Mouse (Mus musculus) left cerebral cortex, postnatal 4 days (tissue): ENCODE results near the gene Dnah7c. TPM values are rescaled to one million over a fixed set of nuclear protein-coding genes. Genes with fewer than 3 reads are reported as not detected.
"Not testable (repeated sequence)": the region's sequence is repeated elsewhere in the genome, so short reads cannot be mapped to it uniquely, and the experiment has no call there.

ENCODE experiments used
- DNase-seq: peaks from one replicate; pipeline ENCODE4 v3.0.0-alpha.2; 2022
- intact Hi-C: fragments of 180-260 bp; cut with DNase I; formaldehyde crosslinking; loops from one replicate; pipeline ENCODE4 v1.15.1; 2025
- total RNA-seq, 2 experiments: library from RNA; stranded (reverse); gene quantifications; 2 replicates each; pipeline ENCODE4 v1.2.3; 2021

Dnah7c gene
- total RNA-seq, 2 experiments from 2014 or later, result 0.40 to 2.1 TPM

DNA sequence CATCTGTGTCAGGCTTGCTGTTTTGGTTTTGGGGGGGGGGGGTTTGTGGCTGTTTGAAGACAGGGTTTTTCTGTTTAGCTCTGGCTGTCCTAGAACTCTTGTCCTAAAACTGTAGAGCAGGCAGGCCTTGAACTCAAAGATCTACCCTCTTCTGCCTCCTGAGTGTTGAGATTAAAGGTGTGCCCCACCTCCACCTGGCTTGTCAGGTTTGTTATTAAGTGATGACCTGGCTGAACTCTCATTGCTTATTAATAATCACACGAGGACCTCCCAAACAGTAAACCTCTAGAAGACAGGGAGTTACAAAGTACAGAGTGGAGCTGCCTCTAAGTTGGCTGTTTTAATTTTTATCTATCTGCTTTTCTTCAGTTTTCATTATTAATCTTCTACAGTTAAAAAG lies 299.9 kb downstream of the Dnah7c start:
- DNase-seq, result no peak
- intact Hi-C loops, result no loop called here

DNA sequence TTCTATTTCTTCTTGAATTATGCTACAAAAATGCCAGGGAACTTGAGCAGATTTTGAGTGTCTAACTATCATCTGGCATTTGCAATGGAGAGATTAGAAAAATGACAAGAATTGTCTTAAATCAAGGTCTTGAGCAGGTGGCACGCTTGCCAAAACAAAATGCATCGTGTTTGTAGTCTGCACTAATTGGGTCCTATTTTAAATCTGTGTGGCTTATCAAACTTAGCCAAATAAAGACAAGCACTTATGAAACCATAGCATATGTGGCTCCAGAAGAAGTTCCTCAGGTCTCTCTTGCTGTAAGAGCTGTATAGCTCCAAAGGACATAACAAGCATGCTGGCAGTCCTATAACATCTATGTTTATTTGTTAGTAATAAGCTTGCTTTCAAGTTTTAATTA lies 300.3 kb downstream of the Dnah7c start:
- intact Hi-C loops, DNase-seq: not testable (repeated sequence)

DNA sequence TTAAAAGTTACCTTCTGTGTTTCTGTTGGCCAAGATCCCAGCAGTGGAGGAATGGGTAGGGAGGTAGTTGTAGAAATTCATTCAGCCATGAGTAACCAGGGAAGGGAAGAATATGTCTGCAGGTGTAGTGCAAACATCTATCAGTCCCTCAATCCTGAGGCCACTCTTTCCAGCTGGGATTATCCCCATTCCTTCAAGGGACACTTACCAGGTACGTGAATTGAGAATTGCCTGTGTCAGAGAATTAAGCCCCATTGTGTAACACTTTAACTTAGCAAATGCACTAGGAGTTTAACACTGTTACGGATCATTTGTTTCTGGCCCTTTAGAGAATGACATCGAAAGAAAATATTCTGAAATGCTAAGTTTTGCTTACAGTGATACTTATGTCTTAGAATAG lies 304.3 kb downstream of the Dnah7c start:
- DNase-seq, intact Hi-C loops: not testable (repeated sequence)

DNA sequence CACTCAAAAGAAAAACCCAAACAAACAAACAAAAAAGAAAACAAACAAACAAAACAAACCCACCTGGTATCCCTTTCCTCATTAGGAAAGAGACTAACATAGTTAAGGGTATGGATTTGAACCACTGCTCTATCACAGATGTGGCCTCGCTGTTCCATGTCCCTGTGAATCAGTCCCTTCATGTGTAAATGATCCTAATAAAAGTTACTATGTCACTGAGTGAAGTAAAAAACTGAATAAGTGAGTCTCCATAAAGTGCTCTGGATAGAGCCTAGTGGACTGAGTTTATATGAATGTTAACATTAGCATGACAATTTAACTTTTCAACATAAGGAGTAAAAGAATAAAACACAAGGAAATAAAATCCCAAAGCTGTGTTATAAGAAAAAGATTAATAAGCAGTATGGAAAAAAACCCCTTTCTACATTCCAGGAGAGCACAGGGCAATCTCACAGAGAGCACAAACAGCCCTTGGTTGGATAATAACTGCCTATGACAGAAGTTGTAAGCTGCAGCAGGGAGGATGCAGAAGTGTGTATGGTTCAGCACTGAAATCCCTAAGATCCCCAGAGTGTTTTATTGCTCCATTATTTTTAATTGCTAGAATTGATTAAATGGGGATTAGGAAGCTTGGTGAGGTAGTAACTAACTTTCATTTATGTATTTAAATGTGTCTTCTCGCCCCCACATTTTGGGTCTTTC lies 308.2 kb downstream of the Dnah7c start:
- intact Hi-C loops, DNase-seq: not testable (repeated sequence)

DNA sequence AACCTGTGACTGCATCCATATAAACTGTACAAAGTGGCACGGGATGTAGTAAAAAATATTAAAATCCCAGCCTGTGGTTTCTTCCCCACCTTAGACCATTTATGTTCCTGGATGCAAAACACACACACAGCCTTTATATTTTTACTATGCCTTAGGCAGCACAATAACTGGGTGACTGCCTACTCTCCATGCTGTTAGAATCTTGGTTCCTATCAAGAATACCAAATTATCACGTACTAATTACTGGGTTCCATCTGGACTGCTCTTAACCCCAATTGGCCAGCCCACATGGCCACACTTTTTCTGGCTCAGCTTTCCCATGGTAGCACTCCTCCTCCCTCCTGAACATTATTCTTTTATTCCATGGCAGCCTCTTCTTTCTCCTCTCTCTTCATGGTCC lies 309.1 kb downstream of the Dnah7c start:
- DNase-seq, result not testable (repeated sequence)

DNA sequence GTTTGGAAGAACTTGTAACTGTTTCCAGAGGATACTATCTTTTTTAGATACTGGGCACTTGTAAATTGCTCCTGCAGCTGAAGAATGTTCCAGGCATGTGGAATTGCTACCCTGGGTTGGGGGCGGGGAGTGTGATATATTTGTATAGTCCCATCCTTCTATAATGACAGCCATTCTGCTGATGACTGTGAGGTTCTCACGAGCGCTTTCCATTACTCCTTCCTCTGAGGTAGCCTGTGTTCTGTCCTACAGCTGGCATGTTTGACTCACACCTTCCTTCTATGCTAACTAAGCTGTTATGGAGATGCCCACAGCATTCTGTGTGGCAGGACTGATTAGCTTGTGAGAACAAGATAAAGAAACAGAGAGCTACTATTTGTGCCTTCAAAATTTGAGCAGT lies 339.2 kb downstream of the Dnah7c start:
- intact Hi-C loops, DNase-seq: not testable (repeated sequence)

More for the DNA sequence above, 309.1 kb downstream of the Dnah7c start:
- intact Hi-C loops, result not testable (repeated sequence)

DNA sequence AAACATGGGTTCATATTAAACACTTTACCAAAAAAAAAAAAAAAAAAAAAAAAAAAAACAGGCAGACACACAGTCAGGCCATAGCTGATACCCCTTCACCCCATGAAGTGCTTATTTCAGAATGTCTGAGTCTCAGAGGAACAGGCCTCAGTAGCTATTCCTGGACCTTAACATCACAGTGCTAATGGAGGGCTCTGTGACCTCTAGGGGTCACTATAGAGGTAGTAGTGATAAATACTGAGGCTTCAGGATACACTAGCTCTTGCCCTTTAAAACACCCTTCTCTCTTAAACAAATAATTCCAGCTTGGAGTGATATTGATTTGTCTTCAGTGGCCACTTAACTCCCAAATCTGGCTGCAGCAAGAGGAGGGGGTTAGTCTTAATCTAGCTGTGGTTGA lies 343.9 kb downstream of the Dnah7c start:
- DNase-seq, intact Hi-C loops: not testable (repeated sequence)

DNA sequence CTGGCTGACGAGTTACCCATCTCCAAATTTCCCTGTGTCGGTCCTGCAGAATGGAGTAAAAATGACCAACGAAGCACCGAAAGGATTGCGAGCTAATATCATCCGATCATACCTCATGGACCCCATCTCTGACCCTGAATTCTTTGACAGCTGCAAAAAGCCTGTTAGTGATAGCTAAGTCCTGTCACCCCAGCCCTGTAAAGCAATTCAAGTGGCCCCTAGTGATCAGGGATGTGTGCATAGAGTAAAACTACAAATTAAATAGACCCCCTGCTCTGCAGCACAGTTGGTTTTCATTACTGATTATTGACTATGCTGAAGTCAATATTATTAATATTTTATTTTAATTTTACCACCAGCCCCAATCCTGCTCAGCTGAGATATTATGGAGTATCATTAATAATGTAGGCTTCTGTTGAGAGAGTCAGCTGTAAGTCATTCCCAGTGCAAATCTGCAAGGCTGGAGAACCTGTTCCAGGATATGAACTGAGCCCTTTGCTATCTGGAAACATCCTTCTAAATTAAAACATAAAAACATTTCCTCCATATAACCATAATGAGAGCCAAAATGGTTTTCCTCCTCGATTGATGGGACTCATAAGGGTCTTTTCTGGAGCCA lies 344.8 kb downstream of the Dnah7c start:
- DNase-seq, intact Hi-C loops: not testable (repeated sequence)

DNA sequence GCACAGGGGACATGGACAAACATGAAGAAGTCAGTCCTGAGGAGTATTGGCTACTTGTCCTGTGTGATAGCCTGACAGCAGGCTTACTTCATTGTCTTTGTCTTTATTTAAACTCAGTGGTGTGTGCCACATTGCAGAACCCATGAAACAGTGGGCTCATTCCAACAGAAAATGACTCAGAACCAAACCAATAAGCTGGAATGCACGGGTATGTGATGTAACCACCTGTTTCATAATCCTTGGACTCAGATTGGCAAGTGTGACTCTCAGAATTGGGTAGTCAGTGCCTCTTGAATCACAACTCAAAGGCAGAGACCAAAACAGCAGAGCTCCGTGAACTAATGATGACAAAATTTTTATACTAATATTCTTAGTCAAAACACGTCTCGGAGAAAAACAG lies 356.8 kb downstream of the Dnah7c start:
- intact Hi-C loops, DNase-seq: not testable (repeated sequence)

DNA sequence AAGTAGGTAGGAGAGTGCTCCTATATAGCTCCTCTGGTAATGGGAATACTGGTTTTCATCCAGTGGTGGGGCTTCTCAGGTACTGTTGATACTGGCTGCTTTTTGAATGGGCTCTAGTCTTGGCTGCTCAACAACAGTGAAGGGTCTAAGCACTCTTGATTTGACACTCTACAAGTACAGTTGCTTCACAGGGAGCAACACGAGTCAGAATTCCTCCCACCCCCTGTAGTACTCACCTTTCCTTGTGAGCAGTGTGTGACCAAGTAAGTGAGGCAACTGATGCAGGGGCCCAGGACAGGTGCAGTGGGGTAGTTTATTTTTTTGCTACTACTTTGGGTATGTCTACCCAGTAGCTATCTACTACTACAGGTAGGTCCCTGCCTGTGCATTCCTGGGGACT lies 379.7 kb downstream of the Dnah7c start:
- intact Hi-C loops, result no loop called here
- DNase-seq, result no peak

DNA sequence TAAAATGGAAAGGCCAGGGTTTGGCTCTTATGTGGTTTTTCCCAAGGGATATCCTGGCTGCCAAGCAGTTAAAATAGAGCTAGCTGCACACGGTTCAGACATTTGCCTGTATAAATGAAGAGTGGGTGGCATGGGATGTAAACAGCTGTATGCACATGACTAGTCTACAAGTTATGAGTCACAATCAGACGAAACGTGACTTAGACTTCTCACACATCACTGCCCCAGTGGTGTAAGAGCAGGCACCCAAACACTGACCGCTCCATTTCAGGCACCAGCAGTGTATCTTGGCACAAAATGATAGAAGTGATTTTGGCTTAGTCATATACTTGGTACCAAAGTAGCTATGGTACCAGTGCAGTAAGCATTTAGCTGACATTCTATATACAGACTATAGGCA lies 383.2 kb downstream of the Dnah7c start:
- intact Hi-C loops, DNase-seq: not testable (repeated sequence)

DNA sequence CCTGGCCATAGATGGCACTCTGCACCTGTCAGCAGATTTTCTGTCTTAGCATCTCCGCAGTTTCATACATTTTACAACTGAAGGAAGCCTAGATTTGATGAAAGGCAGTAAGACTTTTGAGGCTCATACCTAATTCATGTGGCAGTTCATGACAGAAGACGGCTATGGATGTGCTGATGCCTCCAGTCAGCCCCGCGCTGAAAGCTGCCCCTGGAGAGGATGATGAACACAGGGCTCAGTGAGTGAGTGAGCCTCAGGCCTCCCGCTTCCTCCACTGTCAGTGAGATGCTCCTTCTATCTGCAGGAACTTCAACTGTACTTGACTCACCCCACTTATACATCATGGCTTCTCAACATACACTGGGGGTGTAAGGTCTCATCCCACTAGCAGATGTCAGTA lies 392.5 kb downstream of the Dnah7c start:
- intact Hi-C loops, result no loop called here

DNA sequence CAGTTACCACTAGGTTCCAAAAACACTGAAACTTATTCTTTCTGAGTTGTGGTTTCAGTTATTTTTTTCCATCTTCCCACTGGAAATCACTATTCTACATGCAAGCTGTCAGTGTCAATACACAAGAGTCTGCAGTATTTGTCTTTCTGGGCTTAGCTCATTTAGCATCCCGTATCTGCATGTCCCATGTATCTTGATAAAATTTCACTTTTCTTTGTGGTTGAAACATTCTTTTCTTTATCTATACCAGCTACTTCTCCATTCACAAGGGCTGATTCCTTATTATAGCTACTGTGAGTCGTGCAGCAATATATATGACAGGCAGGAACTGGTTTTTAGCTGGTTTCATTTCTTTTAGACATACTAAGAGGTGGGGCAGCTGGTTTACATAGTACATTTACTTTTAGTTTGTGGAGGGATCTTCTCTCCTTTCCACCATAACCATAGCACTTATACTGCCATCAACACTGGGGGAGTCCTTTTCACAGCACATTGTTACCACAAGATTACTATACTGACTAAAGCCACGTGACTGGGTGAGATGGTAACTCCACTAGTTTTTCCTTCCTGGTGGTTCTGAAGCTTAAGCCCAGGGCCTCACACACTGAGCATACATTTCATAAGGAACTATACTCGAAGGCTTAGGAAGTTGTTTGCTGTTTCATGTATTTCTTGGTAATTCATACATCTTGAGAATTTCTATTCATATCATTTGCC lies 397.0 kb downstream of the Dnah7c start:
- DNase-seq, result no peak
- intact Hi-C loops, result no loop called here

More for the DNA sequence above, 392.5 kb downstream of the Dnah7c start:
- no peak for DNase-seq

DNA sequence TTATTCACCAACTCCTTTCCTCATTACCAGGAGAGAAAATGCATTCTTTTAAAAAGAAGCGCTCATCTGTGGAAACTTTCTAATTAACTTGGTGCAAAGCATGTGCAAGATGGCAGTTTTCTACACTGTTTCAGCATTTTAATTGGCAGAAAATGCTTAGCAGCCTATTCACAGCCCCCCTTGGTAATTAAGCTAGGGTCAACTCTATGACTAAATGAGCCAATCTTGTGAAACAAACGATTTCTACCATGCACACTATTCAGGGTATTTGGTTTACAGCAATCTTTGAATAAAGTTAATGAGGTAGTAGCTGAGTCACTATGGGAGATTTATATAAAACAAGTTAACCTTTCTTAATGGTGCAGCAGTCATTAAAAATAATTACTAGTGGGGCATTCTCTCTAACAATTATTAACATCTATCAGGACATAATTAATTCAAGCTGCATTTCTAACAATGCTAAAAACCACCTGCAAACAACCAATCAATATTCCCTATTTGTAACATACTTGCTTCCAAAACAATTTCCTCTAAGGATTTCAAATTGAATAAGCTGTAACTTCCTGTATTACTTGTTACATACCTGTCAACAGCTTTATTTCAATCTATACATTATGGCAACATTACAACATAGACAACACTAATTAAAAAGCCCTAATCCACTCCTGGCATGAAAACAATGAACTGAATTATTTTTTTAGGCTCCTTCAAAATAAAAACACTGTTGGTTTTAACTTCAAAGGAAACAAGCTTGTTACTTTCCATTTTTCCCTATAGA lies 404.9 kb downstream of the Dnah7c start:
- DNase-seq, result no peak
- intact Hi-C loops, result no loop called here

DNA sequence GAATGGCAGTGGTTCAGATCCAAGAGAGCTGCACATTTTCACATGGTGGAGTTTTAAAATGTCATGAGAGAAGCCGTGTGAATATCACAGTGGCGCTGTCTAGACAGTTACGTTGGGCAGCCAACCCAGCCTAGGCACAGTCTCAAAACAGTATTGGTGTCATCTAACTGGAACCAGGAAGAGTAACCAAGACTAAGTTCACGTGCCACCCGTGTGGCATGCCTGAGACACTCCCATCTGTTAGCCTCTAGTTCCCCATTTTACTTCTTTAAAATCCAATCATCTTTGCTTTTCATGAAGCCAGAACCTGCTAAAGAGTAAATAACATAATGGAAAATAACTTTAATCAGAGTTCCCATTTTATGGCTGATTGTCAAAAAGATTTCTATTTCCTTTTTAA lies 406.5 kb downstream of the Dnah7c start:
- intact Hi-C loops, result no loop called here
- DNase-seq, result no peak

DNA sequence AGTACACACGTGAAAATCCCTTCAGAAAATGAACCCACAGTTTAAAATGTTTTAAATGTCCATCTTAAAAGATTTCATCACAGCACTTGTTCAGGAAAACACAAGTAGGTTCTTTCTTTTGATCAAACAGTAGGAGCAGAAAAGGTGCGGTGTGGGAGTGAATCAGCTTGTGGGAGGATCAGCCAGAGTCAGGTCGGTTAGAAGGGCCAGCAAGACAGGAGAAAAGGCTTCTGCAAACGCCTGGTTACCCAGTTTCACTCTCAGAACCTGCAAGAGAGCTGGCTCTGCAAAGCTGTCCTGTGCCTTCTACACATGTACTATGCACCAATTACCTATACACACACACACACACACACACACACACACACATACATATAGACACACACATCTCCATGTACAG lies 418.0 kb downstream of the Dnah7c start:
- no peak for DNase-seq
- intact Hi-C loops, result no loop called here

DNA sequence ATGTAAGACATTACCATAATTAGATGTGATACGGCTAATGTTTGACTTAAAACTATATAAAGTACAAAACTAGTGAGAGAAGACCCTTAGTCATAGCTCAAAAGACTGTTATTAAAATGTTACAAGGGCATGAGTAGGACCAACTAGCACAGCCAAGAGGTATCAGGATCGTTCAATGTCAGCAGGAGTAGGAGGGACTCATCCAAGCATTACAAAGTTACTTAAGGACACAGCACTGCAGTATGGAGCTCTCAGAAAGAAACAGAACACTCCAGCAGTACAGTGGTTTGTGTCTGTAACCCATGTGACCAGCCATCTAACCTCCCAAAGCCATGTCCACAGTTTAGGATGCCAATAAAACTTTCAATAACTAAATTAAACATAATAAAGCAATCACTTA lies 418.9 kb downstream of the Dnah7c start:
- intact Hi-C loops, result no loop called here
- DNase-seq, result no peak

DNA sequence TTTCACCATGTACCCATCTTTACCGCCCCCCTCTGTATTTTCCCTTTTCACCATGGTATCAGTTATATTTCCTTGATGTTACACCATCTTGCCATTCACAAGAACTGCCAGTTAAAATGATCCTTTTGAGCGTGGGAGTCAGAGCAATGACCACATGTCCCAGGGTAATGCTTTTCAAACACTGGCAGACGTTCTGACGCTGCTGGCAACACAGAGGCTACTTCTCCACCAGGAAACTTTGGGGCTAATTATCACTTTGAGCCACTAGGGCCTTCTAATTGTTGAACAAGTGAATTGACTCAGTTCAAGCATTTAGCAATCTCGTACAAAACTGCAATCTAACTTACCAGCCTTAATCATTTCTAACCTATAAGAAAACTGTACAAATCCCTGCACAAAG lies 419.8 kb downstream of the Dnah7c start:
- intact Hi-C loops, result no loop called here
- no peak for DNase-seq

DNA sequence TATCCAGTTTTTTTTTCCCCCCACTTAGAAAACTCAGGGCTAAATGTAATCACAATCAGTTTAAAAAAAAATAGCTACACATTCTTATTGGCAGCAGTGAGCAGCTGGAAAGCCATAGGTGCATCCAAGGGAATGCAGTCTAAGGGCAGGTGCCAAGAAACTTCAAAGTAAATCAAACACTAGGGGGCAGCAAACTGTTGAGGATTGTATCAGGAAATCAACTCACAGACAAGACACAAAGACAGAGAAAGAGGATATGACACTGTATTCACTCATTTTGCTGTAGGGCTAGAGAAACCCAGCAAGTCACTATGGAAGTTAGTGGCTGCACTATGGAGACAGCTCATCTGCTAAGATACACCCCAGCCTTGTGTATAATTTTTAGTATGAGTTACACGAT lies 424.4 kb downstream of the Dnah7c start:
- DNase-seq, result peak; percentile 24
- intact Hi-C loops, result loop anchor here (5.0 to 10.0 kb wide), 2 partner anchors 123 to 415 kb away; no protein-coding TSS in a partner anchor

DNA sequence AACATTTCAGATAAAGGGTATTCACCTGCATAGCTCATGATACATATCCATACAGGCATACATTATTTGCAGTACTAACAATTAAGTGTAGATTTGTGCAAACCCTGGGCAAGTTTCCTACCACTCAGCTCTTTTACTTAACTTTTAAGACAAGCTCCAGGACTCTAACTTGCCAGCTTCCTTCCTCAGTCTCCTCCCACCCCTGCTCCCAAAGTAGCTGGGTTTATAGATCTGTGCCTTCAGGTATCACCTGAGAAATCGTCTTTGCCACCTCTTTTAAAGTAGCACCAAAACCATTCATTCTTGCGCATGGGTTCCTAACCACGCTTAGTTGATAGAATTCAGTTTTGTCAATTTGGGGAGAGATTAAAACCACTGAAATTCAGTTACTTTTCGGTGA lies 426.2 kb downstream of the Dnah7c start:
- intact Hi-C loops, result loop anchor here (5.0 to 10.0 kb wide), 2 partner anchors 121 to 413 kb away; no protein-coding TSS in a partner anchor
- no peak for DNase-seq

DNA sequence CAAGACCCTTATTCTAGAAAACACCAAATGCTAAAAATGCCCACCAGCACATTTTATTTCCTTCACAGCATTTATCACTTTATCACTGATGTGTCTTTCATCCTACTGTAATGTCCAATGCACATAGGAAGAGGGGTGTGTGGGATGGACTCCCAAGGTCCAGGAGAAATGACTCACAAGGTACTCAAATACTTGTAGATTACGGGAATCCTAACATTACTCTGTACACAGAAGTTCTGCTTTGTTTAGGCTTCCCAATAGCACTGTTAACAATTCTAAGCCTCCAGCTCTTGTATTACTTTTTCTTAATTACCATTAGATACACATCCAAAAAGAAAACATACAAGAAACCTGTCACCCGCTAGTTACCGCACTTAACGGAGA lies 426.8 kb downstream of the Dnah7c start:
- intact Hi-C loops, result loop anchor here (5.0 to 10.0 kb wide), 2 partner anchors 120 to 413 kb away; no protein-coding TSS in a partner anchor
- no peak for DNase-seq
